Mouse (Mus musculus): ENCODE results near the gene Nfib. TPM values are rescaled to one million over a fixed set of nuclear protein-coding genes. Genes with fewer than 3 reads are reported as not detected.

The Nfib gene
- polyA plus RNA-seq, 1 experiment = 44.3 TPM

GRCm38 (mm10) chr4:82248031-82248430 is 457.5 kb downstream of the Nfib start:
- Histone ChIP-seq H3K4me3 (replicated peaks; ENCODE audit: insufficient read depth, low read depth, low read length) (no peak overlapping the region), H3K4me1 (ENCODE audit: control insufficient read depth, insufficient read depth, low read length) (no peaks in the 10 kb centered on the region), H3K27ac (ENCODE audit: insufficient read depth, low read length) (no peak overlapping the region), H3K27me3 (ENCODE audit: control insufficient read depth, insufficient read depth, low read length) (no peaks in the 10 kb centered on the region)
- WGBS = 89% methylated on average over 5 of the region's 5 CpGs
- no peak for DNase-seq
- TF ChIP-seq POLR2A (IDR thresholded peaks at IDR 0.05; ENCODE audit: borderline replicate concordance, insufficient read depth, low read length) (no peak), CTCF (IDR thresholded peaks at IDR 0.05; ENCODE audit: borderline replicate concordance, insufficient read depth, low read depth, low read length) (no peak)

GRCm38 (mm10) chr4:82246290-82246689 is 459.3 kb downstream of the Nfib start:
- Histone ChIP-seq H3K4me1 (ENCODE audit: control insufficient read depth, insufficient read depth, low read length) (no peaks in the 10 kb centered on the region), H3K4me3 (replicated peaks; ENCODE audit: insufficient read depth, low read depth, low read length) (no peak overlapping the region), H3K27me3 (ENCODE audit: control insufficient read depth, insufficient read depth, low read length) (no peaks in the 10 kb centered on the region), H3K27ac (ENCODE audit: insufficient read depth, low read length) (no peak overlapping the region)
- WGBS = 77% methylated on average over 2 of the region's 2 CpGs
- DNase-seq = no peak
- TF ChIP-seq CTCF (IDR thresholded peaks at IDR 0.05; ENCODE audit: borderline replicate concordance, insufficient read depth, low read depth, low read length) (no peak), POLR2A (IDR thresholded peaks at IDR 0.05; ENCODE audit: borderline replicate concordance, insufficient read depth, low read length) (no peak)

Other genes starting within 250 kb of the Nfib start
- gene Zdhhc21, start 154.2 kb upstream of the Nfib start, polyA plus RNA-seq (2012; rRNA removed) = 16.3 and 17.4 TPM in 2 replicates
- gene Cer1, start 179.4 kb upstream of the Nfib start, polyA plus RNA-seq (2012; rRNA removed) = not detected in 2 replicates